Mouse (Mus musculus): ENCODE results near the gene Snd1.

Gene Snd1

GRCm38 (mm10) chr6:28629866-28630265, 154.9 kb downstream of the Snd1 start:
- intact Hi-C loops (cut with DNase I) = no loop called here

- intact Hi-C loops (cut with DNase I) = no loop called here
Measured at GRCm38 (mm10) chr6:28630926-28631325, 156.0 kb downstream of the Snd1 start.

- intact Hi-C loops (cut with DNase I) = no loop called here
Measured at GRCm38 (mm10) chr6:28633120-28633519, 158.2 kb downstream of the Snd1 start.

GRCm38 (mm10) chr6:28633656-28634055, 158.7 kb downstream of the Snd1 start:
- intact Hi-C loops (cut with DNase I) = no loop called here

- intact Hi-C loops (cut with DNase I) = no loop called here
Measured at GRCm38 (mm10) chr6:28635092-28635491, 160.2 kb downstream of the Snd1 start.

- intact Hi-C loops (cut with DNase I) = no loop called here
Measured at GRCm38 (mm10) chr6:28635531-28636348, 160.8 kb downstream of the Snd1 start.

- intact Hi-C loops (cut with DNase I) = no loop called here
Measured at GRCm38 (mm10) chr6:28640088-28640487, 165.1 kb downstream of the Snd1 start.

GRCm38 (mm10) chr6:28642909-28643308, 168.0 kb downstream of the Snd1 start:
- intact Hi-C loops (cut with DNase I) = no loop called here

GRCm38 (mm10) chr6:28645231-28645630, 170.3 kb downstream of the Snd1 start:
- intact Hi-C loops (cut with DNase I) = no loop called here

- intact Hi-C loops (cut with DNase I) = no loop called here
Measured at GRCm38 (mm10) chr6:28656511-28656910, 181.6 kb downstream of the Snd1 start.

GRCm38 (mm10) chr6:28663004-28663403, 188.1 kb downstream of the Snd1 start:
- intact Hi-C loops (cut with DNase I) = no loop called here

GRCm38 (mm10) chr6:28663670-28664069, 188.7 kb downstream of the Snd1 start:
- intact Hi-C loops (cut with DNase I) = no loop called here

GRCm38 (mm10) chr6:28664716-28665115, 189.8 kb downstream of the Snd1 start:
- intact Hi-C loops (cut with DNase I) = no loop called here

- intact Hi-C loops (cut with DNase I) = no loop called here
Measured at GRCm38 (mm10) chr6:28667586-28667985, 192.6 kb downstream of the Snd1 start.

GRCm38 (mm10) chr6:28669251-28669650, 194.3 kb downstream of the Snd1 start:
- intact Hi-C loops (cut with DNase I) = no loop called here

GRCm38 (mm10) chr6:28672388-28672787, 197.4 kb downstream of the Snd1 start:
- intact Hi-C loops (cut with DNase I) = no loop called here

GRCm38 (mm10) chr6:28674686-28675085, 199.7 kb downstream of the Snd1 start:
- intact Hi-C loops (cut with DNase I) = no loop called here

- intact Hi-C loops (cut with DNase I) = no loop called here
Measured at GRCm38 (mm10) chr6:28678896-28679295, 204.0 kb downstream of the Snd1 start.

- intact Hi-C loops (cut with DNase I) = no loop called here
Measured at GRCm38 (mm10) chr6:28680537-28680936, 205.6 kb downstream of the Snd1 start.

GRCm38 (mm10) chr6:28681521-28682457, 206.8 kb downstream of the Snd1 start:
- intact Hi-C loops (cut with DNase I) = loop anchor here (1.0 kb wide), 1 partner anchor 16 kb away; no protein-coding TSS in a partner anchor

GRCm38 (mm10) chr6:28685052-28685451, 210.1 kb downstream of the Snd1 start:
- intact Hi-C loops (cut with DNase I) = no loop called here

GRCm38 (mm10) chr6:28685745-28686144, 210.8 kb downstream of the Snd1 start:
- intact Hi-C loops (cut with DNase I) = no loop called here
